Mouse (Mus musculus) embryonic facial prominence, embryonic 12.5 days (tissue): ENCODE results near the gene Ptprc. TPM values are rescaled to one million over a fixed set of nuclear protein-coding genes. Genes with fewer than 3 reads are reported as not detected.

Source experiments
- ATAC-seq: fragments of 200-750 bp; cut with Nextera tagmentation; 2 replicates; pipeline ENCODE4 v1.8.0; 2017; ENCODE audit not compliant: insufficient number of reproducible peaks, insufficient read depth, low FRiP score, low TSS enrichment
- H3K27ac ChIP-seq: fragments of 300-500 bp; sonication (generic); 2 replicates; pipeline ENCODE4 v1.5.1; 2016; ENCODE audit warnings: mild to moderate bottlenecking
- H3K27me3 ChIP-seq: fragments of 300-500 bp; sonication (generic); 2 replicates; pipeline ENCODE4 v1.6.1; 2016; ENCODE audit warnings: mild to moderate bottlenecking, moderate library complexity
- H3K36me3 ChIP-seq: fragments of 300-500 bp; sonication (generic); 2 replicates; pipeline ENCODE4 v1.6.1; 2016; ENCODE audit warnings: mild to moderate bottlenecking
- H3K4me1 ChIP-seq: fragments of 300-500 bp; sonication (generic); 2 replicates; pipeline ENCODE4 v1.6.1; 2016
- H3K4me2 ChIP-seq: fragments of 300-500 bp; sonication (generic); replicated peaks from 2 replicates; pipeline ENCODE4 v1.6.1; 2016; ENCODE audit warnings: mild to moderate bottlenecking, moderate library complexity
- H3K4me3 ChIP-seq: fragments of 300-500 bp; sonication (generic); 2 replicates; pipeline ENCODE4 v1.5.1; 2016; ENCODE audit warnings: mild to moderate bottlenecking
- H3K9ac ChIP-seq: fragments of 300-500 bp; sonication (generic); 2 replicates; pipeline ENCODE4 v1.6.1; 2016; ENCODE audit warnings: mild to moderate bottlenecking, moderate library complexity
- H3K9me3 ChIP-seq: fragments of 300-500 bp; sonication (generic); 2 replicates; pipeline ENCODE4 v1.6.1; 2016; ENCODE audit warnings: mild to moderate bottlenecking, moderate library complexity
- WGBS: fragments of 180-500 bp; shearing (Covaris S2); methylation state at CpG from one replicate; pipeline ENCODE4 v1.1.7; 2016; 5-methylcytosine and 5-hydroxymethylcytosine counted together
- polyA plus RNA-seq: library from polyadenylated mRNA; unstranded; fragments of >200 nt; fragmentation: Nextera tagmentation; extraction: Ambion mirVana; gene quantifications from 2 replicates; pipeline ENCODE4 v1.2.1, GENCODE M21; 2016

Ptprc gene
- polyA plus RNA-seq, 1 experiment from 2014 or later: 1.9 TPM

DNA sequence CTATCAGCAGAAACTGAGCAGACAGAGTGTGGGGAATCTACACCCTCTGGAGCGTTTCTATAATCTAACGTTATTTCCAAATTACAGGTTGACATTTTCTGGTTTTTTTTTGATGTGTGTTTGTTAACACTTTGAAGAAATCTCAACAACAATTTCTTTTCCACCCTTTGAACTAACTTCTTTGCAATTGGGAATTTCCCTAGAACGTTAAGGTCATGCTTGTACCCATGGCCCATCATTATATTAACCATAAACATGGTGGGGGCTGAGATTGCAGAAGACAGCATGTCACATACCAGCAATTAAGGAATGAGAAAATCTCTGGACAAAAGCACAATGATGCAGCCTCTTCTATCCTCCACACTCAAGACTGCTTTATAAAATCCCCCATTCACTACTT is 30.4 kb downstream of the Ptprc start:
- Histone ChIP-seq H3K4me2 (no peak overlapping the region), H3K27ac (no peak overlapping the region), H3K9ac (no peak overlapping the region), H3K36me3 (no peaks in the 10 kb centered on the region), H3K9me3 (no peaks in the 10 kb centered on the region), H3K4me1 (no peaks in the 10 kb centered on the region), H3K4me3 (no peak overlapping the region), H3K27me3 (no peaks in the 10 kb centered on the region)
- 78% methylated on average over 3 of the region's 3 CpGs for WGBS
- no peak for ATAC-seq

DNA sequence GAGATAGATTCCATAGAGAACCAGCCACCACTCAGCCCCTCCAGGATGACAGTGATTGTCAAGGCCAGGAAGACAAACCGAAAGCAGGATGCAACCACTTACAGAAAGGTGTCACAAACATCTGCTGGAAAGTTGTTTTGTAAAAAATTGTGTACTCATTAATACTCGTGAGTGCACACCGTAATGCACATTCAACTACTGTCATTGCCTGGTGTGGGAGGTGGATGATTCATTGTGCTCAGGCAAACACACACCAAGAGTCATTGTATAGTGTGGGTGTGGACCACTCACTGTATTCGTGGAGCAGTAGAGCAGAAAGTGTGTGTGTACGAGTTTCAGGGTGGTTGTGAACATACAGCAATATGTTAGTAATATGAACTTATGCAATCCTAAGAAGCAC is 31.1 kb downstream of the Ptprc start:
- ATAC-seq: no peak
- Histone ChIP-seq H3K4me2 (no peak overlapping the region), H3K4me1 (no peaks in the 10 kb centered on the region), H3K4me3 (no peak overlapping the region), H3K36me3 (no peaks in the 10 kb centered on the region), H3K9ac (no peak overlapping the region), H3K27ac (no peak overlapping the region), H3K27me3 (no peaks in the 10 kb centered on the region), H3K9me3 (no peaks in the 10 kb centered on the region)
- WGBS: 89% methylated on average over 5 of the region's 5 CpGs

DNA sequence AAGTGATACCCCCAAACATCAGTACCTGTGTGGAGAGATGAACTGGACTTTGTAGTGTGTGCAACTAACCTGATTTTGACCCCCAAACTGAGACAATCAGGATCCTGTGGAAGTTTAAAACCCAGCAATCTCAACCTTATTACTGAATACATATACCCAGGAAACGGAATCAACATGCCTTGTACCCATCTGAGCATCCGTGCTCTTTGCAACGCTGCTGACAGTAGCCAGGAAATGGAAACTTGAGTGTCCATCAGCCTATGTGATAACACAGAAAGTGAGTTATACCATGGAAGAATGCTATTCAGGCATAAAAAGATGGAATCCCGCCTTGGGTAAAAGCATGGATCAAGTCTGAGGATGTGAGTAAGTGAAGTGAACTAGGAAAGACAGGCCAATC is 34.7 kb downstream of the Ptprc start:
- Histone ChIP-seq H3K4me3 (no peak overlapping the region), H3K9me3 (no peaks in the 10 kb centered on the region), H3K4me2 (no peak overlapping the region), H3K9ac (no peak overlapping the region), H3K27ac (no peak overlapping the region), H3K4me1 (no peaks in the 10 kb centered on the region), H3K27me3 (no peaks in the 10 kb centered on the region), H3K36me3 (no peaks in the 10 kb centered on the region)
- ATAC-seq: no peak
- 82% methylated on average over 4 of the region's 4 CpGs for WGBS

DNA sequence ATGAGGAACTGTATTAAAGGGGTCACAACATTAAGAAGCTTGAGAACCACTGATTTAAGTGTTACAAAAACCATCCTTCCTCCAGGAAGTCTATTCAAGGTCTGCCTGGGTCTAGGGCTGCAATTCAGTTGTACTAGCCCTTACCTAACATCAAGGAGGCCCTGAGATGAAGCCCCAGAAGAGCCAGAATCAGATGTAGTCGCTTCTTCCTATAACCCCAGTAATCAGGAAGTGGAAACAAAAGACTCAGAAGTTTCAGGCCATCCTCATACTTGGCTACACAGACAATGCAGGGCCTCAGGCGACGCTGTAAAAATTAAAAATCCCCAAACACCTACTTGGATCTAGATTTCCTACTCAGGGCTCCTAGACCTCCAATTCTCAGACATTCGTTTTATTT is 37.8 kb downstream of the Ptprc start:
- Histone ChIP-seq H3K4me3 (no peak overlapping the region), H3K27ac (no peak overlapping the region), H3K9me3 (no peaks in the 10 kb centered on the region), H3K4me2 (no peak overlapping the region), H3K27me3 (no peaks in the 10 kb centered on the region), H3K36me3 (no peaks in the 10 kb centered on the region), H3K9ac (no peak overlapping the region), H3K4me1 (no peaks in the 10 kb centered on the region)
- WGBS: 91% methylated on average over 4 of the region's 4 CpGs
- no peak for ATAC-seq

DNA sequence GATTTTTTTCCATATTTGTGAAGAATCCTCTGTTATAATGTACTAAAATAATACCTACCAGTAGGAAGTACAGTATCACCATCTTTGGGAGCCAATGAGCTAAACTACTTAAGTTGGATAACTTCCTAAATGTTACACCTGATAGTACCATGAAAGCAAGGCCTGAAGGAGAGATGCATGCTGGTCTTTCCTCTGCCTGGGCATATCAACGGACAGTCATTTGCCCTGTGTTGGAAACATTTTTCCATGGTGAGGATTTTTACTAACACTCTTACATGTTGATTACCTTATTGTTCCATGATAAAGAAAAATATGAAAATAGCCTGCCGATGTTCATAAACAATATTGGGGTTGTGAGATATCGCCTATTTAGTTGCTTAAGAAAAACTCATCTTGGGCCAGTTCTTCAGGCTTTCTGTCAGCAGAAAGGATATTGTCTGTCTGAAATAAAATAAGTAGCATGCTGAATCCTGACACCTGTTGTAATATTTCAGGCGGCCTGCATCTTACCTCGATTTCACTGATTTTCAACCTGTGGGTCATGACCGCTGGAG is 38.4 kb downstream of the Ptprc start:
- Histone ChIP-seq H3K4me2 (no peak overlapping the region), H3K27me3 (no peaks in the 10 kb centered on the region), H3K36me3 (no peaks in the 10 kb centered on the region), H3K27ac (no peak overlapping the region), H3K9me3 (no peaks in the 10 kb centered on the region), H3K9ac (no peak overlapping the region), H3K4me3 (no peak overlapping the region), H3K4me1 (no peaks in the 10 kb centered on the region)
- WGBS: 95% methylated on average over 6 of the region's 6 CpGs
- ATAC-seq: no peak

DNA sequence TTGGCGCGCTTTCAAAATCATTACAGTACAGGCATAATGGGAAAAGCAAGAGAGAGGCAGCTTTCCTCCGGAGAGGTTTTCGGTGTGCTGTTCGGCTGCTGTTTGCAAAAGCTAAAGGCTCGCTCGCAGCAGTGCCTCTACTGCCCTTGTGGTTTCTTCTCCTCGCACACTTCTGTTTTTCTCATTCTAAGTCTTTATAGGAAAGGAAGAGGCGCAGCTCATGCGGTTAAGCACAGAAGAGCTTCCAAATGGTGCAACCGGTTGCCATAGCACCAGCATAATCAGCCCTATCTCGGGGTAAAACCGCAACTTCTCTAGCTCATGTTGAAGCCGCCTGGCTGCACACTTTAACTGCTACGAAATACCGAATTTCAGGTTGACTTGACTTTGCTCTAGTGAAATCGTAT is 39.1 kb downstream of the Ptprc start:
- peak overlapping the region; percentile 33 for H3K4me2 ChIP-seq

DNA sequence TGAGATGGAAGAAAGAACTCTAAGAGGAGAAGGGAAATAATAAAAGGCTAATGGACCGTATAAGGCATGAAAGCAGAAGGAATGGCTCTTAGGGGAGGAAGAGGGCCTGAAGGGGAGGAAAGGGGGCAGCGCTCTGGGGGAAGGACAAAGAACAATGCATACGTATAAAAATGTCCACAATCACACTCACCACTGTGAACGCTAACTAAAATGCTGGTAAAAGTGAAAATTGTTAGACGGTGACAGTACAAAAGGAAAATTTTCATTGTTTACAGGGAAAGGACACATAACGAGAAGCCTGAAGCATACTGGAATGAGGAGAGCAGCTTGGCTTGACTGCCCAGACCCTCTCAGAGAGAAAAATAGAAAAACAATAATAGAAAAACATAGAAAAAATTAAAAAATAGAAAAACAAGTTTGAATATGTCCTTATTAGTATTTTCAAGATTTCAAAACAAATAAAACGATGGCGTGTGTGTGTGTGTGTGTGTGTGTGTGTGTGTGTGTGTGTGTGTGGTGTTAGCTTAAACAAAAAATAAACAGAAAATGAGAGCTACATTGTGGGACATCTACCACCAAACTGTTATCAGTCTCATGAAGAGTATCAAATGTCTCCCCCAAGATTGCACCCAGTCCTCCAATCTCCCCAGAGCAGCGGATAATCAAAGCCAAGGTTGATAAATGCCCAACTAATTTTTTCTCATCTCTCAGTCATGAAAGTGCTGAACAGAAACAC is 39.7 kb downstream of the Ptprc start:
- Histone ChIP-seq H3K9ac (no peak overlapping the region), H3K27me3 (no peaks in the 10 kb centered on the region), H3K4me1 (no peaks in the 10 kb centered on the region), H3K9me3 (no peaks in the 10 kb centered on the region), H3K4me2 (peak overlapping the region; percentile 33), H3K36me3 (no peaks in the 10 kb centered on the region), H3K4me3 (peak overlapping the region; percentile 1; the same call in 1 of the 2 replicates), H3K27ac (peak overlapping the region; percentile 42; the same call in 1 of the 2 replicates)
- ATAC-seq: no peak
- WGBS: 70% methylated on average over 9 of the region's 9 CpGs

More for the DNA sequence above, 39.1 kb downstream of the Ptprc start:
- Histone ChIP-seq H3K9me3 (no peaks in the 10 kb centered on the region), H3K27ac (peak overlapping the region; percentile 42; the same call in 1 of the 2 replicates), H3K36me3 (no peaks in the 10 kb centered on the region), H3K9ac (no peak overlapping the region), H3K4me1 (no peaks in the 10 kb centered on the region), H3K27me3 (no peaks in the 10 kb centered on the region), H3K4me3 (peak overlapping the region; percentile 1; the same call in 1 of the 2 replicates)
- 39% methylated on average over 17 of the region's 17 CpGs for WGBS
- ATAC-seq: peak; percentile 56; the same call in 1 of the 2 replicates

DNA sequence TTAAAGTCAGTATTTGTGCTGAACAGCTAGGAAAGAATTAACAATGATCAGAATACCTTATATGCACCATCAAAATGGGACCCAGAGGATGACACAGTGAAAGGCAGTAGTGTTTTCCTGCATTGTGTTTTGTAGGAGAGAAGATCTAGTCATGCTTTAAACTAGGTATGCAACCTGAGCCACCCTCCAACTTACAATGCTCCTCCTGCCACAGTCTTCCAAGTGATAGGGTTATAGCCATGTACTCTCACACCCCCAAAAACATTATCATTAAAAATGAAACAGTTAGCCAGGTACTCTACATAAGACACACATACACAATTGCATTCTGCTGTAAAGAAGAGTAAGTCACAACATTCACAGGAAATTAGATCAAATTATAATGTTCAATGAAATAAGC is 40.4 kb downstream of the Ptprc start:
- Histone ChIP-seq H3K4me1 (no peaks in the 10 kb centered on the region), H3K27ac (no peak overlapping the region), H3K27me3 (no peaks in the 10 kb centered on the region), H3K4me3 (no peak overlapping the region), H3K9me3 (no peaks in the 10 kb centered on the region), H3K4me2 (no peak overlapping the region), H3K9ac (no peak overlapping the region), H3K36me3 (no peaks in the 10 kb centered on the region)
- ATAC-seq: no peak

DNA sequence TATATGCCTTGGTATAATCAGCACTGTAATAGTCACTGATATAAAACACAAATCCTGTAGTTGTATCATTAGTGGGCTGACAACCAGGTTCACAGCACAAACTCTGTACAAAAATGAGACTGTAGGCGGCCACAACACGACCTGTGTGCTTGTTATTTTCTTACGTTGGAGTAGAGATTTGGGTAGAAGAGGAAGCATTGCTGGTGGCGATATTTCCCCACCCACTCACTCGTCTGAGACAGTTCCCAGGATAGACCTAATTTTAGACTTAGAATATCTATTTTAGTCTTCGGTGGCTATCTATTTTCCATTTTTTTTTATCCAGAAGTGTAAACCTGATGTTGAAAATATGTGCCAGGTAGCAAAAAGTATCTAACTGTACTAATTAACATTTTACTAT is 41.2 kb downstream of the Ptprc start:
- Histone ChIP-seq H3K36me3 (no peaks in the 10 kb centered on the region), H3K4me2 (no peak overlapping the region), H3K27me3 (no peaks in the 10 kb centered on the region), H3K9me3 (no peaks in the 10 kb centered on the region), H3K4me1 (no peaks in the 10 kb centered on the region), H3K9ac (no peak overlapping the region), H3K27ac (no peak overlapping the region), H3K4me3 (no peak overlapping the region)
- 84% methylated on average over 6 of the region's 6 CpGs for WGBS
- no peak for ATAC-seq

DNA sequence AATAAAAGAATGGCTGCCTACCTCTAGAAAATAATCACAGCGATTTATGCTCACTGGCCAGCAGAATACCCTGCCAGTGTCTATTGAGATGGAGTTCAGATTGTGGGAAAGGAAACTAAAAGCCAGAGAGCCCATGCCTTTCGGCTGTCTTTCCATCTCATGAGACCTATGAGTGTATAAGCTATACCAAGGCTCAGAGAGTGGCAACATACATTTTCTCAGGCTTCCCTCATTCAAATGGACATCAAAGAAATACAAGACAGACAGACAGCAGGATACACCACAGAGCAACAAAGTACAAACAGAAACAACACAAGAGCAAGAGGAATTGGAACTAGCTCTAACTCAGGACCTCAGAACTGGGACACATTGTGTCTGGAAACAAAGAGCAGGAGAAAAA is 43.8 kb downstream of the Ptprc start:
- Histone ChIP-seq H3K36me3 (no peaks in the 10 kb centered on the region), H3K27ac (no peak overlapping the region), H3K27me3 (no peaks in the 10 kb centered on the region), H3K4me1 (no peaks in the 10 kb centered on the region), H3K4me3 (no peak overlapping the region), H3K9ac (no peak overlapping the region), H3K4me2 (no peak overlapping the region), H3K9me3 (no peaks in the 10 kb centered on the region)
- ATAC-seq: no peak
- WGBS: 58% methylated on average over 2 of the region's 2 CpGs

DNA sequence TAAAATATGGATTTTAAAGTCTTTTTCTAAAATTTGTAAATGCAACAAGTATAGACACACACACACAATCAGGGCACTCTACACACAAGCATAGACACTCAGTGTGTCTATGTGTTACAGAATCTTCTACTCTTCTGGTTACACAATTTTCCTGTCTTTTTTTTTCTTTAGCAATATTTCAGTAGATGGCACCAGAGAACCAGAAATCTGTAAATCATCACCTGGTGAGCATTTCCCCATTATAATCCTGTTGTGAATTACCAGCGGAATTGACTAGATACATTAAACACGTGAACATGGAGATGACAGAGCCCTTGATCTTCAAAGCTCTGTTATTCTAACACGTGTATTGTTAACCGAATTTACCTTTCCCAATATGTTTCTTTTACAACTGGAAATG is 45.4 kb downstream of the Ptprc start:
- H3K27me3 ChIP-seq: no peaks in the 10 kb centered on the region
- H3K36me3 ChIP-seq: no peaks in the 10 kb centered on the region
- no peak overlapping the region for H3K4me2 ChIP-seq
- H3K4me1 ChIP-seq: no peaks in the 10 kb centered on the region
- H3K27ac ChIP-seq: no peak overlapping the region
- H3K9me3 ChIP-seq: no peaks in the 10 kb centered on the region
- no peak overlapping the region for H3K9ac ChIP-seq
- no peak overlapping the region for H3K4me3 ChIP-seq
- no peak for ATAC-seq
- 40% methylated on average over 4 of the region's 4 CpGs for WGBS

DNA sequence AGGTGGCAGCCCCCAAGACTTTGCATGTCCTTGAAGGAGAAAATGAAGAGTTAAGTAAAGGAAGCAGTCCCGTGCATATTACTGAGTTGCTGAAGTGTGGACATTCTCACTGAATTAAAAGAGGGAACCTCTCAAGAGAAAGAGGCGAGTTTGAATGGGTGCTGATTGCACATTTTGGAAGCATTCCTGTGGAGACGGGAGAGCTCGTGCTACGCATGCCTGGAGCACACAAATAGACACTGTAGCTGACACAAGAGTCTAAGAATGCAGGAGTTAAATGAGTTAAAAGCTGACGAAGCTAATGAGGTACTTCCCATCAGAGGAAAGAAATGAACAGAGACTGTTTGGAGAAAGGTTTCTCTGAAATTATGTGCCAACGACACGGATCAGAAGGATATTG is 48.7 kb downstream of the Ptprc start:
- no peaks in the 10 kb centered on the region for H3K9me3 ChIP-seq
- no peaks in the 10 kb centered on the region for H3K27me3 ChIP-seq
- H3K4me3 ChIP-seq: no peak overlapping the region
- H3K4me1 ChIP-seq: no peaks in the 10 kb centered on the region
- 65% methylated on average over 8 of the region's 8 CpGs for WGBS
- H3K27ac ChIP-seq: no peak overlapping the region
- H3K9ac ChIP-seq: no peak overlapping the region
- H3K36me3 ChIP-seq: no peaks in the 10 kb centered on the region
- H3K4me2 ChIP-seq: no peak overlapping the region
- no peak for ATAC-seq
